Mouse (Mus musculus): ENCODE measurements around the gene Gm49318. TPM values are rescaled to one million over a fixed set of nuclear protein-coding genes. Genes with fewer than 3 reads are reported as not detected.

The Gm49318 gene
- polyA plus RNA-seq, 1 experiment: not detected

DNA sequence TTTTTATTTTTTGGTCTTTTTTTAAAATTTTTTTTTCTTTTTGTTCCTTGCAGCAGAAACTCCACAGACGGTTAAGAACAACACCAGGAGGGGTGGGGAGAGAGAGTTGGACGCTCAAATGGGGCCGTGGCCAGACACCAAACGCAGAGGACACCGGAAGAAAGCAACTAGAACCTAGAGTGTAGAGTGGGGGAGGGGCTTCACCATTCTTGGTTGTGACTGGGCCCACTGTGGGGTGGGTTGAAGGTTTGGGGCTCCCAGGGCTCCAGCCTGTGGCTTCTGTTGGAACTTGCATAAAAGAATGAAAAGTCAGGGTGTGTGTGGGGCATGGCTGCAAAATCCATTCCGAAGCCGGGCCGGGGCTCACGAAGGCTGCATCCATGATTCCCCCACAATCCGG is 54.8 kb downstream of the Gm49318 start:
- H3K4me3 ChIP-seq: no peak overlapping the region
- H3ac ChIP-seq (ENCODE audit: control insufficient read depth, insufficient read length): no peak overlapping the region
- peaks cover 4% of the 10 kb centered on the region for H3K36me3 ChIP-seq (ENCODE audit: control insufficient read depth, insufficient read depth)
- TF ChIP-seq POLR2A (IDR thresholded peaks at IDR 0.05; ENCODE audit: insufficient read length, low read depth) (no peak), E2F4 (IDR thresholded peaks at IDR 0.05; ENCODE audit: insufficient read depth) (no peak), MYOD1 (IDR thresholded peaks at IDR 0.05; ENCODE audit: control insufficient read depth in 1 of 3, insufficient read length in 2 of 3, low read depth in 2 of 3) (no peak), CEBPB (IDR thresholded peaks at IDR 0.05; ENCODE audit: insufficient read depth, poor library complexity, severe bottlenecking) (no peak), USF1 (IDR thresholded peaks at IDR 0.05; ENCODE audit: low read depth) (no peak), MYOG (IDR thresholded peaks at IDR 0.05; ENCODE audit: control insufficient read depth in 1 of 3, insufficient read depth in 1 of 3, insufficient read length in 2 of 3, low read depth in 2 of 3) (no peak), TCF3 (IDR thresholded peaks at IDR 0.05; ENCODE audit: insufficient read length, low read depth) (no peak), MAX (IDR thresholded peaks at IDR 0.05; ENCODE audit: low read depth) (no peak), POLR2AphosphoS2 (IDR thresholded peaks at IDR 0.05; ENCODE audit: insufficient read length, low read depth) (no peak), TCF12 (IDR thresholded peaks at IDR 0.05; ENCODE audit: insufficient read depth, poor library complexity, severe bottlenecking) (no peak), REST (IDR thresholded peaks at IDR 0.05; ENCODE audit: insufficient read depth, insufficient read length) (no peak), SRF (IDR thresholded peaks at IDR 0.05; ENCODE audit: control insufficient read depth, insufficient read length, low read depth) (no peak)
- no peaks in the 10 kb centered on the region for H3K79me2 ChIP-seq (ENCODE audit: control insufficient read depth, insufficient read depth)
- no peak overlapping the region for H3K4me2 ChIP-seq (ENCODE audit: low read depth)
- H3K27me3 ChIP-seq (ENCODE audit: control insufficient read depth, insufficient read depth, insufficient read length): no peaks in the 10 kb centered on the region

DNA sequence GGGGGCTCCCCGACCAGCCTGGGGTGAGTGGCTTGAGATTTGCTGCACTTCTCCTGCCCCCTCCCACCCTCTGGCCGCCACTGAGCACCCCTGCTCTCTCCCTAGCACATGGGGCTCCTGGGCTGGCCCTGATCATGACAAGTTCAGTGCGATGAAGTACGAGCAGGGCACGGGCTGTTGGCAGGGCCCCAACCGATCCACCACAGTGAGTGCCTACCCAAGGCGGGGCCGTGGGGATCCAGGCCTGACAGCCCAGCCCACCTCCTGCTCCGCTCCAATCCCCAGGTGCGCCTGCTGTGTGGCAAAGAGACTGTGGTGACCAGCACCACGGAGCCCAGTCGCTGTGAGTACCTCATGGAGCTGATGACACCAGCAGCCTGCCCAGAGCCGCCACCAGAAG is 58.3 kb downstream of the Gm49318 start:
- H3K27me3 ChIP-seq (ENCODE audit: control insufficient read depth, insufficient read depth, insufficient read length): no peaks in the 10 kb centered on the region
- no peaks in the 10 kb centered on the region for H3K79me2 ChIP-seq (ENCODE audit: control insufficient read depth, insufficient read depth)
- no peak overlapping the region for H3ac ChIP-seq (ENCODE audit: control insufficient read depth, insufficient read length)
- TF ChIP-seq TCF3 (IDR thresholded peaks at IDR 0.05; ENCODE audit: insufficient read length, low read depth): no peak
- TF ChIP-seq MYOG (IDR thresholded peaks at IDR 0.05; ENCODE audit: control insufficient read depth in 1 of 3, insufficient read depth in 1 of 3, insufficient read length in 2 of 3, low read depth in 2 of 3): no peak
- TF ChIP-seq POLR2A (IDR thresholded peaks at IDR 0.05; ENCODE audit: insufficient read length, low read depth): no peak
- no peak for TF ChIP-seq USF1 (IDR thresholded peaks at IDR 0.05; ENCODE audit: low read depth)
- no peak for TF ChIP-seq MYOD1 (IDR thresholded peaks at IDR 0.05; ENCODE audit: control insufficient read depth in 1 of 3, insufficient read length in 2 of 3, low read depth in 2 of 3)
- TF ChIP-seq TCF12 (IDR thresholded peaks at IDR 0.05; ENCODE audit: insufficient read depth, poor library complexity, severe bottlenecking): no peak
- no peak for TF ChIP-seq POLR2AphosphoS2 (IDR thresholded peaks at IDR 0.05; ENCODE audit: insufficient read length, low read depth)
- TF ChIP-seq REST (IDR thresholded peaks at IDR 0.05; ENCODE audit: insufficient read depth, insufficient read length): no peak
- TF ChIP-seq E2F4 (IDR thresholded peaks at IDR 0.05; ENCODE audit: insufficient read depth): no peak
- TF ChIP-seq MAX (IDR thresholded peaks at IDR 0.05; ENCODE audit: low read depth): no peak
- TF ChIP-seq SRF (IDR thresholded peaks at IDR 0.05; ENCODE audit: control insufficient read depth, insufficient read length, low read depth): no peak
- no peak for TF ChIP-seq CEBPB (IDR thresholded peaks at IDR 0.05; ENCODE audit: insufficient read depth, poor library complexity, severe bottlenecking)
- H3K4me2 ChIP-seq (ENCODE audit: low read depth): no peak overlapping the region
- peaks cover 9% of the 10 kb centered on the region for H3K36me3 ChIP-seq (ENCODE audit: control insufficient read depth, insufficient read depth)
- H3K4me3 ChIP-seq: no peak overlapping the region

DNA sequence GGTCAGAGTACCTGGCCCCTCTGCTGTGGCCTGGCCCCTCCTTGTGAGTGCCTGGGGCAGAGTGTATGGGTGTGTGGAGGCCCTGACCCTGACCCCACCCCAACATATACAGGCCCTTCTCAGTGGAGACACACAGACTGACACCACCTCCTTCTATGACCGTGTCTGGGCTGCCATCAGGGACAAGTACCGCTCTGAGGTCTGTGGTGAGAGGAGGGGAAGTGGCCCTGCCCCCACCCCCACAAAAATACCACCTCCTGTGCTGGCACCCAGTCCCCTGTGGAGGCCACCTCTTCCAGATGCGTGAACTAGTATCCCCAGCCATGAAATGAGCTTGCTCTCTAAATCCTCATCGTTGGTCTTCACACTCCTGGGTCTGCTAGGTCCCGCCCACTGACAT is 60.0 kb downstream of the Gm49318 start:
- no peak overlapping the region for H3K4me3 ChIP-seq
- no peak overlapping the region for H3K4me2 ChIP-seq (ENCODE audit: low read depth)
- H3K27me3 ChIP-seq (ENCODE audit: control insufficient read depth, insufficient read depth, insufficient read length): no peaks in the 10 kb centered on the region
- no peak overlapping the region for H3ac ChIP-seq (ENCODE audit: control insufficient read depth, insufficient read length)
- no peaks in the 10 kb centered on the region for H3K79me2 ChIP-seq (ENCODE audit: control insufficient read depth, insufficient read depth)
- H3K36me3 ChIP-seq (ENCODE audit: control insufficient read depth, insufficient read depth): peaks cover 18% of the 10 kb centered on the region
- TF ChIP-seq TCF12 (IDR thresholded peaks at IDR 0.05; ENCODE audit: insufficient read depth, poor library complexity, severe bottlenecking) (no peak), CEBPB (IDR thresholded peaks at IDR 0.05; ENCODE audit: insufficient read depth, poor library complexity, severe bottlenecking) (no peak), TCF3 (IDR thresholded peaks at IDR 0.05; ENCODE audit: insufficient read length, low read depth) (no peak), SRF (IDR thresholded peaks at IDR 0.05; ENCODE audit: control insufficient read depth, insufficient read length, low read depth) (no peak), POLR2A (IDR thresholded peaks at IDR 0.05; ENCODE audit: insufficient read length, low read depth) (no peak), REST (IDR thresholded peaks at IDR 0.05; ENCODE audit: insufficient read depth, insufficient read length) (no peak), USF1 (IDR thresholded peaks at IDR 0.05; ENCODE audit: low read depth) (no peak), MYOD1 (IDR thresholded peaks at IDR 0.05; ENCODE audit: control insufficient read depth in 1 of 3, insufficient read length in 2 of 3, low read depth in 2 of 3) (no peak), E2F4 (IDR thresholded peaks at IDR 0.05; ENCODE audit: insufficient read depth) (no peak)

DNA sequence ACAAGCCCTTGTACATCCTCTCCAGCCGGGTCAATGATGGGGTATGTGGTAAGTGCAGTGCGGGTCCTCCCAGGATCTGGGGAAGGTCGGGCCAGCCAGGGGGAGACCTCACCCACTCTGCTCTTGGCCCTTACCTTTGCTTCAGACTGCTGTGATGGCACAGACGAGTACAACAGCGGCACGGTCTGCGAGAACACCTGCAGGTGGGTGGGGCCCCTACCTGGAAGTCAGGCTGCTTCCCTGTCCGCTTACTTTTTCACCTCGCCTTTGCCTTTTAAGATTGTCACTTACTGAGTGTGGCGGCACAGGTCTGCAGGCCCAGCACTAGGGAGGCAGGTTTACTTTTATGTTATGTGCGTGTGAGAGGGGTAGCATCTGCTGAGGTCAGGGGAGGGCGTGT is 66.5 kb downstream of the Gm49318 start:
- peaks cover 8% of the 10 kb centered on the region for H3K79me2 ChIP-seq (ENCODE audit: control insufficient read depth, insufficient read depth)
- H3K36me3 ChIP-seq (ENCODE audit: control insufficient read depth, insufficient read depth): peaks cover 12% of the 10 kb centered on the region
- peak overlapping the region; percentile 70 for H3K4me3 ChIP-seq
- no peak overlapping the region for H3ac ChIP-seq (ENCODE audit: control insufficient read depth, insufficient read length)
- H3K4me2 ChIP-seq (ENCODE audit: low read depth): no peak overlapping the region
- no peaks in the 10 kb centered on the region for H3K27me3 ChIP-seq (ENCODE audit: control insufficient read depth, insufficient read depth, insufficient read length)
- no peak for TF ChIP-seq POLR2A (IDR thresholded peaks at IDR 0.05; ENCODE audit: insufficient read length, low read depth)
- TF ChIP-seq MYOG (IDR thresholded peaks at IDR 0.05; ENCODE audit: control insufficient read depth in 1 of 3, insufficient read depth in 1 of 3, insufficient read length in 2 of 3, low read depth in 2 of 3): no peak
- no peak for TF ChIP-seq POLR2AphosphoS2 (IDR thresholded peaks at IDR 0.05; ENCODE audit: insufficient read length, low read depth)
- TF ChIP-seq MYOD1 (IDR thresholded peaks at IDR 0.05; ENCODE audit: control insufficient read depth in 1 of 3, insufficient read length in 2 of 3, low read depth in 2 of 3): no peak
- TF ChIP-seq TCF3 (IDR thresholded peaks at IDR 0.05; ENCODE audit: insufficient read length, low read depth): no peak
- TF ChIP-seq USF1 (IDR thresholded peaks at IDR 0.05; ENCODE audit: low read depth): no peak

DNA sequence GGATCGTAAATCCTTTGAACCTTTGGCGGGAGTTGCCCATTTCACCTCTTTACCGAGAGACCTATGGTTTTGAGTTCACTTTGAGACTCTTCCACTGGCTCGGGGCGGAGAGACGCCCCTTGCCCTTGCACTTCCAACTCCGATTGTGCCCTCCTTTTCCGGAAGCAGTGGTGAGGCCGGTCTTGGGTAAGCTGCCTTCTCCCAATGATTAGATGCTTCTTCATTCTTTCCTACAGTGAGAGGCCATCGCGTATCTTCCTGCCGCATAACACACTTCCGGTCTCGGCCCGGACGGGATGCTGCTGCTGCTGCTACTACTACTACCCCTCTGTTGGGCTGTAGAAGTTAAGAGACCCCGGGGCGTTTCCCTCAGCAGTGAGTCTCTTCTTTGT is 67.9 kb downstream of the Gm49318 start:
- Histone ChIP-seq H3K27me3 (ENCODE audit: control insufficient read depth, insufficient read depth, insufficient read length) (no peaks in the 10 kb centered on the region), H3K79me2 (ENCODE audit: control insufficient read depth, insufficient read depth) (peaks cover 8% of the 10 kb centered on the region), H3K36me3 (ENCODE audit: control insufficient read depth, insufficient read depth) (peaks cover 12% of the 10 kb centered on the region), H3K4me2 (ENCODE audit: low read depth) (peak overlapping the region; percentile 86), H3K4me3 (peak overlapping the region; percentile 70), H3ac (ENCODE audit: control insufficient read depth, insufficient read length) (peak overlapping the region; percentile 39)
- no peak for TF ChIP-seq REST (IDR thresholded peaks at IDR 0.05; ENCODE audit: insufficient read depth, insufficient read length)
- TF ChIP-seq MAX (IDR thresholded peaks at IDR 0.05; ENCODE audit: low read depth): no peak
- TF ChIP-seq E2F4 (IDR thresholded peaks at IDR 0.05; ENCODE audit: insufficient read depth): no peak
- no peak for TF ChIP-seq POLR2A (IDR thresholded peaks at IDR 0.05; ENCODE audit: insufficient read length, low read depth)
- TF ChIP-seq USF1 (IDR thresholded peaks at IDR 0.05; ENCODE audit: low read depth): no peak
- no peak for TF ChIP-seq POLR2AphosphoS2 (IDR thresholded peaks at IDR 0.05; ENCODE audit: insufficient read length, low read depth)
- TF ChIP-seq TCF12 (IDR thresholded peaks at IDR 0.05; ENCODE audit: insufficient read depth, poor library complexity, severe bottlenecking): no peak
- TF ChIP-seq CEBPB (IDR thresholded peaks at IDR 0.05; ENCODE audit: insufficient read depth, poor library complexity, severe bottlenecking): no peak

All from myocyte (in vitro differentiated cells).